Mouse (Mus musculus) midbrain, embryonic 14.5 days (tissue): Measurements from ENCODE around the gene Mfap3. TPM values are rescaled to one million over a fixed set of nuclear protein-coding genes. Genes with fewer than 3 reads are reported as not detected.

Experiments used
- ATAC-seq: fragments of 200-750 bp; cut with Nextera tagmentation; 2 replicates; pipeline ENCODE4 v1.8.0; 2017; ENCODE audit warnings: moderate number of reproducible peaks, moderate library complexity; ENCODE audit not compliant: low FRiP score, low TSS enrichment
- DNase-seq: peaks from one replicate; pipeline ENCODE4 v3.0.0-alpha.2; 2015
- H3K27ac ChIP-seq: fragments of 300-500 bp; sonication (generic); replicated peaks from 2 replicates; pipeline ENCODE4 v1.5.1; 2014; ENCODE audit warnings: mild to moderate bottlenecking, low read depth, low read length, moderate library complexity
- H3K27me3 ChIP-seq: fragments of 300-500 bp; sonication (generic); 2 replicates; pipeline ENCODE4 v1.6.1; 2014; ENCODE audit warnings: low read length, control low read depth, mixed read lengths; ENCODE audit not compliant: control insufficient read depth, insufficient read depth
- H3K36me3 ChIP-seq: fragments of 300-500 bp; sonication (generic); 2 replicates; pipeline ENCODE4 v1.6.1; 2014; ENCODE audit warnings: low read length, control low read depth; ENCODE audit not compliant: control insufficient read depth, insufficient read depth
- H3K4me1 ChIP-seq: fragments of 300-500 bp; sonication (generic); 2 replicates; pipeline ENCODE4 v1.6.1; 2014; ENCODE audit warnings: mild to moderate bottlenecking, antibody characterized with exemption, low read length, control low read depth; ENCODE audit not compliant: control insufficient read depth, insufficient read depth
- H3K4me2 ChIP-seq: fragments of 300-500 bp; sonication (generic); 2 replicates; pipeline ENCODE4 v1.6.1; 2014; ENCODE audit warnings: mild to moderate bottlenecking, low read length, moderate library complexity
- H3K4me3 ChIP-seq: fragments of 300-500 bp; sonication (generic); replicated peaks from 2 replicates; pipeline ENCODE4 v1.5.1; 2014; ENCODE audit warnings: low read depth, low read length
- H3K9ac ChIP-seq: fragments of 300-500 bp; sonication (generic); replicated peaks from 2 replicates; pipeline ENCODE4 v1.6.1; 2014; ENCODE audit warnings: mild to moderate bottlenecking, low read length, moderate library complexity
- H3K9me3 ChIP-seq: fragments of 300-500 bp; sonication (generic); 2 replicates; pipeline ENCODE4 v1.6.1; 2016; ENCODE audit warnings: low read length, control low read depth, mixed read lengths; ENCODE audit not compliant: control insufficient read depth
- WGBS: fragments of 180-500 bp; shearing (Covaris S2); extraction: QIAGEN DNeasy Blood & Tissue Kit; methylation state at CpG from one replicate; pipeline ENCODE4 v1.1.7; 2014; 5-methylcytosine and 5-hydroxymethylcytosine counted together
- polyA plus RNA-seq: library from polyadenylated mRNA; unstranded; fragments of >200 nt; fragmentation: Nextera tagmentation; extraction: Ambion mirVana; gene quantifications from 2 replicates; pipeline ENCODE4 v1.2.1, GENCODE M21; 2014

Gene Mfap3
- polyA plus RNA-seq: 53.4 and 68.1 TPM in 2 replicates

GRCm38 (mm10) chr11:57518091-57518750 is at the start of gene Mfap3, which contains the start of gene Fam114a2:
Mfap3 (plus strand) TSS chr11:57518664.
Fam114a2 (minus strand) TSS chr11:57518617.
- Histone ChIP-seq H3K4me2 (peak within 1 kb of the TSS; percentile 73), H3K4me1 (peaks cover 15% of the 10 kb centered on the region), H3K27me3 (no peaks in the 10 kb centered on the region), H3K27ac (peak within 1 kb of the TSS; percentile 86), H3K9ac (peak within 1 kb of the TSS; percentile 75), H3K9me3 (no peaks in the 10 kb centered on the region), H3K36me3 (peaks cover 20% of the 10 kb centered on the region), H3K4me3 (peak within 1 kb of the TSS; percentile 90)
- under 1% methylated on average over 54 of the region's 59 CpGs for WGBS
- DNase-seq (peak; percentile 95), ATAC-seq (peak; percentile 92)

- no peak overlapping the region for H3K4me2 ChIP-seq
- no peak overlapping the region for H3K27ac ChIP-seq
- no peak overlapping the region for H3K9ac ChIP-seq
- ATAC-seq (no peak), DNase-seq (no peak)
- H3K27me3 ChIP-seq: no peaks in the 10 kb centered on the region
- no peak overlapping the region for H3K4me3 ChIP-seq
- H3K4me1 ChIP-seq: no peaks in the 10 kb centered on the region
- 80% methylated on average over 4 of the region's 4 CpGs for WGBS
- H3K36me3 ChIP-seq: no peaks in the 10 kb centered on the region
- no peaks in the 10 kb centered on the region for H3K9me3 ChIP-seq
Observed at GRCm38 (mm10) chr11:57468706-57469105, 49.8 kb upstream of the Mfap3 start.

DNA sequence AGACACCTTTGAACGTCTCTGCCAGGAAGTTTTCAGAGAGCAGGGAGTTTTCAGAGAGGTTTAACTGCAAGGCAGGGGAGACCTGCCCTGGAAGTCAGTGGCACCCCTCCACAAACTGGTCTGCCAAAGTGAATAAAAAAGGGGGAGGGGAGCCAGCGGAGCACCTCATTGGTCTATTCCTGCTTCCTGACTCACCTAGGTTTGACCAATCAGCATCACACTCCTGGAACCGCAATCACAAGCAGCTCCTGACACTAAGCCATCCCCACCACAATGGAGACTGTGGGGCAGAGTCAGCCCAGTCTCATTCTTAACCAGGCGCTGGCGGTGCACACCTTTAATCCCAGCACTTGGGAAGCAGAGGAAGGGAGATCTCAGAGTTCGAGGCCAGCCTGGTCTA is 48.4 kb upstream of the Mfap3 start:
- no peak overlapping the region for H3K4me3 ChIP-seq
- H3K27me3 ChIP-seq: no peaks in the 10 kb centered on the region
- H3K27ac ChIP-seq: no peak overlapping the region
- H3K4me1 ChIP-seq: peaks cover 6% of the 10 kb centered on the region; the same call in 1 of the 2 replicates
- H3K9ac ChIP-seq: no peak overlapping the region
- no peaks in the 10 kb centered on the region for H3K36me3 ChIP-seq
- 53% methylated on average over 6 of the region's 6 CpGs for WGBS
- DNase-seq (no peak), ATAC-seq (no peak)
- no peak overlapping the region for H3K4me2 ChIP-seq
- H3K9me3 ChIP-seq: no peaks in the 10 kb centered on the region

- 85% methylated on average over 7 of the region's 7 CpGs for WGBS
- no peaks in the 10 kb centered on the region for H3K27me3 ChIP-seq
- no peaks in the 10 kb centered on the region for H3K9me3 ChIP-seq
- no peak for DNase-seq
- peaks cover 6% of the 10 kb centered on the region; the same call in 1 of the 2 replicates for H3K4me1 ChIP-seq
- no peak overlapping the region for H3K27ac ChIP-seq
- H3K4me3 ChIP-seq: no peak overlapping the region
- no peak overlapping the region for H3K9ac ChIP-seq
- ATAC-seq: no peak
- no peaks in the 10 kb centered on the region for H3K36me3 ChIP-seq
- H3K4me2 ChIP-seq: no peak overlapping the region
Observed at GRCm38 (mm10) chr11:57470979-57471378, 47.5 kb upstream of the Mfap3 start.

GRCm38 (mm10) chr11:57474296-57474941 is 44.0 kb upstream of the Mfap3 start:
- Histone ChIP-seq H3K36me3 (no peaks in the 10 kb centered on the region), H3K9me3 (no peaks in the 10 kb centered on the region), H3K4me3 (no peak overlapping the region), H3K4me1 (peaks cover 6% of the 10 kb centered on the region; the same call in 1 of the 2 replicates), H3K4me2 (no peak overlapping the region), H3K27ac (no peak overlapping the region), H3K9ac (no peak overlapping the region), H3K27me3 (no peaks in the 10 kb centered on the region)
- whole genome bisulfite sequencing: 50% methylated on average over 6 of the region's 6 CpGs
- ATAC-seq (no peak), DNase-seq (peak; percentile 82)

- WGBS: 50% methylated on average over 6 of the region's 6 CpGs
- no peaks in the 10 kb centered on the region for H3K27me3 ChIP-seq
- DNase-seq (peak; percentile 87), ATAC-seq (no peak)
- H3K36me3 ChIP-seq: no peaks in the 10 kb centered on the region
- H3K9me3 ChIP-seq: no peaks in the 10 kb centered on the region
- H3K4me1 ChIP-seq: peaks cover 6% of the 10 kb centered on the region; the same call in 1 of the 2 replicates
- H3K9ac ChIP-seq: no peak overlapping the region
- H3K27ac ChIP-seq: no peak overlapping the region
- H3K4me3 ChIP-seq: no peak overlapping the region
- H3K4me2 ChIP-seq: no peak overlapping the region
Observed at GRCm38 (mm10) chr11:57475119-57475518, 43.3 kb upstream of the Mfap3 start.

- DNase-seq (peak; percentile 70), ATAC-seq (peak; percentile 75; the same call in 1 of the 2 replicates)
- H3K27ac ChIP-seq: no peak overlapping the region
Observed at GRCm38 (mm10) chr11:57478077-57478476, 40.4 kb upstream of the Mfap3 start.

GRCm38 (mm10) chr11:57488436-57488835 is 30.0 kb upstream of the Mfap3 start:
- H3K4me3 ChIP-seq: no peak overlapping the region
- H3K4me1 ChIP-seq: no peaks in the 10 kb centered on the region
- DNase-seq (no peak), ATAC-seq (no peak)
- H3K4me2 ChIP-seq: no peak overlapping the region
- no peaks in the 10 kb centered on the region for H3K9me3 ChIP-seq
- 71% methylated on average over 5 of the region's 5 CpGs for WGBS
- no peak overlapping the region for H3K27ac ChIP-seq
- peaks cover 81% of the 10 kb centered on the region for H3K36me3 ChIP-seq
- no peak overlapping the region for H3K9ac ChIP-seq
- H3K27me3 ChIP-seq: no peaks in the 10 kb centered on the region

More at GRCm38 (mm10) chr11:57478077-57478476, 40.4 kb upstream of the Mfap3 start:
- Histone ChIP-seq H3K9me3 (no peaks in the 10 kb centered on the region), H3K36me3 (peaks cover 21% of the 10 kb centered on the region), H3K4me2 (no peak overlapping the region), H3K9ac (no peak overlapping the region), H3K27me3 (no peaks in the 10 kb centered on the region), H3K4me3 (no peak overlapping the region), H3K4me1 (peaks cover 6% of the 10 kb centered on the region; the same call in 1 of the 2 replicates)
- 46% methylated on average over 5 of the region's 5 CpGs for WGBS
